Mouse (Mus musculus) CH12.LX (cell line): ENCODE measurements at regions not wholly inside any gene's neighbourhood (a gene's known extent, or its start where the extent isn't known, plus 50 kb on each side); places are given as distances from the start of the nearest gene placed in this dataset.

Source experiments
- CTCF ChIP-seq, 2 experiments: IDR thresholded peaks in 1 of 2; conservative IDR thresholded peaks in 1 of 2; 2 replicates each; pipeline ENCODE4 v1.5.1; 2011 to 2012; ENCODE audit warnings: low read depth in 2 of 2, low read length in 2 of 2, improper control_type of control experiment in 1 of 2, inconsistent platforms in 1 of 2, mild to moderate bottlenecking in 1 of 2, moderate library complexity in 1 of 2
- JUND ChIP-seq: conservative IDR thresholded peaks from 2 replicates; pipeline ENCODE4 v1.6.1; 2011; ENCODE audit warnings: low read depth, low read length, improper control_type of control experiment
- MAX ChIP-seq: IDR thresholded peaks from 2 replicates; pipeline ENCODE4 v1.6.1; 2011; ENCODE audit warnings: low read length, improper control_type of control experiment
- MEF2A ChIP-seq: IDR thresholded peaks from 2 replicates; pipeline ENCODE4 v1.6.1; 2014; ENCODE audit warnings: low read depth, mild to moderate bottlenecking, inconsistent platforms, low read length, improper control_type of control experiment, borderline replicate concordance
- POLR2A ChIP-seq: IDR thresholded peaks from 2 replicates; pipeline ENCODE4 v1.6.1; 2011; ENCODE audit warnings: low read depth, mild to moderate bottlenecking, improper control_type of control experiment, low read length
- RCOR1 ChIP-seq: conservative IDR thresholded peaks from 2 replicates; pipeline ENCODE4 v1.6.1; 2012; ENCODE audit warnings: low read depth, mild to moderate bottlenecking, inconsistent platforms, low read length, improper control_type of control experiment
- UBTF ChIP-seq: IDR thresholded peaks from 2 replicates; pipeline ENCODE4 v1.6.1; 2012; ENCODE audit warnings: low read depth, mild to moderate bottlenecking, inconsistent platforms, low read length, improper control_type of control experiment, moderate library complexity

DNA sequence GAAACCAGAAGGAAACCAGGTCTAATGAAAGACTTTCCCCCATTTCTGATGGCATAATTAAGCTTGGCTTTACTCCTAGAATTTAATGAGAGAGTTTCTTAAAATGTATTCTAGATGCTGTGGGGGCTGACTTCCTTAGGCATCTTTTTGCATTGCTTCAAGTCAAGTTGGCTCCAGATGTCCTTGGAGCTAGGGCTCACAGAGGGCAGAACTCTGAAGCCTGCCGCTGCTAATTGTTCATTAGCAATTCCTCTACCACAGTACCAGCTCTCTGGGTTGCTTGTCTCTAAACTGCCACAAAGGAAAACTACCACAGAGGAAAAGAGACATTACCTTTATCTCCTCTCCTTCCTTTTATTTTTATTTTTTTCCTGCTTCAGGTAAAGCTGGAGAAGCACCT lies 175.9 kb upstream of the Ttc29 start:
- TF ChIP-seq JUND (no peak), CTCF (conservative IDR thresholded peaks at IDR 0.05 in 1 of 2, IDR thresholded peaks at IDR 0.05 in 1 of 2; ENCODE audit: low read depth in 2 of 2, low read length in 2 of 2) (no peak), POLR2A (no peak), MEF2A (no peak), UBTF (no peak), MAX (no peak), RCOR1 (no peak)
